Mouse (Mus musculus): ENCODE data around the gene Pacsin1. TPM values are rescaled to one million over a fixed set of nuclear protein-coding genes. Genes with fewer than 3 reads are reported as not detected.
A peak's percentile ranks its signal among the peaks of the same experiment; 100 is the strongest.
"Not testable (repeated sequence)": the region's sequence is repeated elsewhere in the genome, so short reads cannot be mapped to it uniquely, and the experiment has no call there.

Pacsin1 gene
- polyA plus RNA-seq, 1 experiment from 2014 or later = 0.20 TPM

DNA sequence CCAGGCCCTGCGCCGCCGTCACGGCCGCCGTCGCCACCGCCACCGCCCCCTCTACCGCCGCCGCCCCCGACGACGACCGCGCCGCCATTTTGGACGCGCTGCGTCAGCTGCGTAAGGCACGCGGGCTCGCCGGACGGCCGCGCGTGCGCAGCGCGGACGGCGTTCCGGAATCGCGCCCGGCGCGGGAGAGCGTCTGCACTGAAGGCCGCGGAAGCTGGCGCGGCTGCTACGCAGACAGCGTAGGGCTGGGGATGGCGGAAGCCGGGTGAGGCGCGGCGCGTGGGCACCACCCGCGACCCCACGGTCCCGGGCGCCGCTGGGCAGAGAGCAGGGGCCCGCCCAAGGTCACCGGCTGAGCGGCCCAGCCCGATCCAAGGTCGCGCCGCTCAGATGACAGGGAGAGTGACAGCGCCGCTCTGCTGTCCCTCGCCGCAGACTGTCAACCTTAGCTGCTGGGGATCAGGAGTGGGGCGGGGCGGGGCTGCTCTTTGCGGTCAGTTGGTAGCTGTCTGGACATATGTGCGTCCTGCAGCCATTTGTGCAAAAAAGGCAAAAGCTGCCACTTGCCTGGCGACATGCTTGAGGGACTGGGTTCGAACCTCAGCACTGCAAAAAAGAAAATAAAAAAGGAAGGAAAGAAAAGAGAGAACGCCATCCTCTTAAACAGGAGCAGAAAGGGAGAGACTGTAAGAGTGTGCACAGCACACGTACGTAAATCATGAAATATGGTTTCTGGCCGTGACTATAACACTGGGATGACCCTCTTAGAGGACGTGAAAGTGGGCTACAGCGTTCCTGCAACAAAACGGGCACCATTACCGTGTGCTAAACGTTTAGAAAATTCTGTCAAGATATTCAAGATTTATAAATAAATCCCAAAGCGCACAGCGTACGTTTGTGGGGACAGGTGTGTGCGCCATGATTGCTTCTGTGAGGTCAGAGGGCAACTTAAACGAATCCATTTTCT lies 31.7 kb upstream of the Pacsin1 start, which contains the start of gene Nudt3:
Gene Nudt3, minus strand, starts transcription at position 136 of the 967 bp plus-strand sequence.
- peak within 1 kb of the TSS; percentile 93 for H3K9ac ChIP-seq
- H3K9me3 ChIP-seq (replicated peaks) = no peaks in the 10 kb centered on the region
- H3K27ac ChIP-seq = peak within 1 kb of the TSS; percentile 86
- peaks cover 53% of the 10 kb centered on the region for H3K4me1 ChIP-seq (replicated peaks)
- 0 out of 2 replicates have a peak, but pooled peaks cover 4% of the 10 kb centered on the region for H3K36me3 ChIP-seq
- DNase-seq (peak; percentile 80), ATAC-seq (ENCODE audit: low read depth) (peak; percentile 86)
- WGBS (ENCODE audit: insufficient replicate concordance) = 7% methylated on average over 89 of the region's 91 CpGs
- H3K4me2 ChIP-seq = peak within 1 kb of the TSS; percentile 95
- H3K27me3 ChIP-seq = no peaks in the 10 kb centered on the region
- peak within 1 kb of the TSS; percentile 95 for H3K4me3 ChIP-seq (replicated peaks)

DNA sequence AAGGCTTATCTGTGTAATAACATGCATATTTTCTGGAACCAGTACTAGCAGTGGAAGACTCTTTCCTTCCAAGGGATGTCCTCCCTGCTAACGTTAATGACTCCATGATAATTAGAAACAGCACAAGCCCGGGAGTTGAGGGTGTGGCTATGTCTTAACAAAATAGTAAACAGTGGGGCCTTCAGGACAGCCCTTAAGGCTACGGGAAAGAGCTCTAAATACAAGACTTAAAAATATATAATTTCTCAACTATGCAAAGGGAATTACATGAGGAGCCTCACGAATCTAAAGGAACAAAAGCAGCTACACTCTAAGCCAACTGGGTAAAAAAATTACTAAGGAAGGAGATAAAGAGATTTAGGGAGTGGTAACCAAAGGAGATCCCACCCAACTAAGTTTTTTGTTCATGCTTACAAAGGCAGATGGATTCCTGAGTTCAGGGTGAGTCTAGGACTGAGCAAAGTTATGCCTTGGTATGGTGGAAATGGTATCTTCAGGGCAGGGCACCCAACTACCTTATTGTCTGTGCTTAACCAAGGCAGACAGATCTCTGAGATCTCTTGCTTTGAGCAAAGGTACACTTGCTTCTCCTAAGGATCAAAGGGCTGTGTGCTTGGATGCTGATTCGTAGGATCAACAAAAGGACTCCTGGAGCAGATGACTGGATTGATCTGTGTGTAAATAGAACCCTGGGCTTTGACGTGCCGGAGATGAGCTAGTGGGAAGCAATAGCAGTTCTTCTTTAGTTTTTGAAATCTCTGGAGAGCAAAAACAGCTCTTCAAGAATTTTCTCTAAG lies 29.7 kb upstream of the Pacsin1 start:
- Histone ChIP-seq H3K4me2 (no peak overlapping the region), H3K36me3 (peaks cover 14% of the 10 kb centered on the region), H3K9me3 (replicated peaks) (no peaks in the 10 kb centered on the region), H3K4me3 (replicated peaks) (no peak overlapping the region), H3K9ac (no peak overlapping the region), H3K4me1 (replicated peaks) (peaks cover 45% of the 10 kb centered on the region), H3K27ac (no peak overlapping the region), H3K27me3 (no peaks in the 10 kb centered on the region)
- WGBS (ENCODE audit: insufficient replicate concordance) = 52% methylated on average over 7 of the region's 7 CpGs
- DNase-seq (no peak), ATAC-seq (ENCODE audit: low read depth) (no peak)

DNA sequence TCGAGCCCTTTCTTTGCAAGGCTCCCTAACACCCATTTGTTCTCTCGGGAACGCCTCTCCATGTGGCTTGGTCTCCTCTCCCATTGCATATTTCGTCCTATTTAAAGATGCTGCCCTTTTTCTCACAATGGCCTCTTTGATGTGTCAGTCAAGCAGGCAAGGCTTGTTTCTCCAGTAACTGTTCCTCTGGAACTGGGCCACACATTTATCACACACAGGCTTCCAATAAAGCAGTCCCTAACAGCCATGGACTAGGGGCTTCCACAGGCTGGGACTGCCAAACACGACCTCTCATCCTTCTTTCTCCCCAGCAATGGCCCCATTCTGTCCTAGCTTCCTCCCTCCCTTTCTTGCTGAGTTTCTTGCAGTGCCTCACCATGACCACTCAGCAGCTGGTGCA lies 28.6 kb upstream of the Pacsin1 start:
- Histone ChIP-seq H3K36me3 (peaks cover 24% of the 10 kb centered on the region), H3K4me1 (replicated peaks) (peaks cover 43% of the 10 kb centered on the region), H3K9me3 (replicated peaks) (no peaks in the 10 kb centered on the region), H3K4me3 (replicated peaks) (no peak overlapping the region), H3K9ac (no peak overlapping the region), H3K27ac (no peak overlapping the region), H3K4me2 (no peak overlapping the region), H3K27me3 (no peaks in the 10 kb centered on the region)
- 51% methylated on average over 5 of the region's 5 CpGs for WGBS (ENCODE audit: insufficient replicate concordance)
- ATAC-seq (ENCODE audit: low read depth) = no peak
- no peak for DNase-seq

DNA sequence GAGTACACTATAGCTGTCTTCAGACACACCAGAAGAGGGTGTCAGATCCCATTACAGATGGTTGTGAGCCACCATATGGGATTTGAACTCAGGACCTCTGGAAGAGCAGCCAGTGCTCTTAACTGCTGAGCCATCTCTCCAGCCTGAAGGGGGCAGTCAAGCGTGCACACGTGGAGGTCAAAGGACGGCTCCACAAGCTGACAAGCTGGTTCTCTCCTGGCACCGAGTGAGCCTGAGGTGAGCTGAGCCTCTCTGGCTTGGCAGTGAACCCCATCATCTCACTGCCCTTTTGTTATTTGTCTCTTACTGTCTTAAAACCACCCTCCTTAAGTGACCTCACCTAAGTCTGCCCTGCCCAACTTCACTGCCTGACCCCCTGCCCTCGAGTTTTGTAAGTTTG lies 27.9 kb upstream of the Pacsin1 start:
- Histone ChIP-seq H3K9ac (no peak overlapping the region), H3K4me2 (no peak overlapping the region), H3K27me3 (no peaks in the 10 kb centered on the region), H3K36me3 (peaks cover 32% of the 10 kb centered on the region), H3K4me1 (replicated peaks) (peaks cover 43% of the 10 kb centered on the region), H3K27ac (no peak overlapping the region), H3K4me3 (replicated peaks) (no peak overlapping the region), H3K9me3 (replicated peaks) (no peaks in the 10 kb centered on the region)
- no peak for ATAC-seq (ENCODE audit: low read depth)
- DNase-seq = no peak
- WGBS (ENCODE audit: insufficient replicate concordance) = 37% methylated on average over 5 of the region's 5 CpGs

DNA sequence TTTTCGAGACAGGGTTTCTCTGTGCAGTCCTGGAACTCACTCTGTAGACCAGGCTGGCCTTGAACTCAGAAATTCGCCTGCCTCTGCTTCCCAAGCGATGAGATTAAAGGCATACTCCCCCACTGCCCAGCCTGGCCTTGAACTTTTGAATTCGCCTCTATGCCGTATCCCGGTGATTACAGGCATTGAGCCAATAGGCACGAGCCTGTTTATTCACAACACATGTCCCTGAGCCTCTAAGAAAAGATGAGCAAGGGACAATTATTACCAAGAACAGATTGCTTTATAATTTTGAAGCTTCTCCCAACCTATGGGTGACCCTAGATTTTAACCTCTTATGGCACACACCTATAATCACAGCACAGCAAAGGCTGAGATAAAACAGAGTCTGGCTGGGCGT lies 26.9 kb upstream of the Pacsin1 start:
- Histone ChIP-seq H3K4me1 (replicated peaks) (peaks cover 52% of the 10 kb centered on the region), H3K27ac (no peak overlapping the region), H3K4me3 (replicated peaks) (no peak overlapping the region), H3K9ac (no peak overlapping the region), H3K36me3 (peaks cover 41% of the 10 kb centered on the region), H3K4me2 (no peak overlapping the region), H3K9me3 (replicated peaks) (no peaks in the 10 kb centered on the region), H3K27me3 (no peaks in the 10 kb centered on the region)
- ATAC-seq (ENCODE audit: low read depth) (no peak), DNase-seq (no peak)
- 78% methylated on average over 8 of the region's 8 CpGs for WGBS (ENCODE audit: insufficient replicate concordance)

DNA sequence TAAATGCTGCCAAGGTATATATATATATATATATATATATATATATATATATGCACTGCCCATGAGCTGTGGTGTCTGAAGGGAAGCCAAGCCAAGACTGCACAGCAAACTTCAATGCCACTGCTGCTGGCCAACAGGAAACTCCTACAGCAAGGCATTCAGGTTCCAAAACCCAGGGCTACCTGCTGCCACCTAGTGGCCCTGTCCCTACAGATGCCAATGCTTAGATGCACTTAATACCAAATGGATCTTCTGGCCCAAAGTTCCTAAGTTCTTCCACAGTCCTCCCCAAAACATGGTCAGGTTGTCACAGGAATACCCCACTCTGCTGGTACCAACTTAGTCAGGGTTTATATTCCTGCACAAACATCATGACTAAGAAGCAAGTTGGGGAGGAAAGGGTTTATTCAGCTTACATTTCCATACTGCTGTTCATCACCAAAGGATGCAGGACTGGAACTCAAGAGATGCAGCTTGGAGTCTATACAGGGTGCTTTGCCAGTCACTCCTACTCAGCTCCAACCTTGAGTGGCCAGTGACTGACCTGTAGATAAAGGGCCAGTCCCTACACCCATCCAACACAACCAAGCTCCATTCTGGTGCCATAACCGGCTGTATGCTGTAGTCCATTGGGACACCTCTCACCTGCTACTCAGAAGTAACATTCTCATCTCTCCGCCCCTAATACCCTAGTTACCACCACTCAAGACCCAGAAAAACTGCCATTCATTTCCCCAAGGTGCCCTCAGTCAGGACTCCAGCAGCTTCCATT lies 25.9 kb upstream of the Pacsin1 start:
- Histone ChIP-seq H3K4me1 (replicated peaks) (peaks cover 53% of the 10 kb centered on the region), H3K36me3 (peaks cover 49% of the 10 kb centered on the region), H3K4me3 (replicated peaks) (no peak overlapping the region), H3K9me3 (replicated peaks) (no peaks in the 10 kb centered on the region), H3K4me2 (no peak overlapping the region), H3K9ac (no peak overlapping the region), H3K27me3 (no peaks in the 10 kb centered on the region), H3K27ac (peak overlapping the region; percentile 34; the same call in 1 of the 2 replicates)
- peak; percentile 61 for DNase-seq
- WGBS (ENCODE audit: insufficient replicate concordance) = 67% methylated on average over 2 of the region's 2 CpGs
- ATAC-seq (ENCODE audit: low read depth) = peak; percentile 35

DNA sequence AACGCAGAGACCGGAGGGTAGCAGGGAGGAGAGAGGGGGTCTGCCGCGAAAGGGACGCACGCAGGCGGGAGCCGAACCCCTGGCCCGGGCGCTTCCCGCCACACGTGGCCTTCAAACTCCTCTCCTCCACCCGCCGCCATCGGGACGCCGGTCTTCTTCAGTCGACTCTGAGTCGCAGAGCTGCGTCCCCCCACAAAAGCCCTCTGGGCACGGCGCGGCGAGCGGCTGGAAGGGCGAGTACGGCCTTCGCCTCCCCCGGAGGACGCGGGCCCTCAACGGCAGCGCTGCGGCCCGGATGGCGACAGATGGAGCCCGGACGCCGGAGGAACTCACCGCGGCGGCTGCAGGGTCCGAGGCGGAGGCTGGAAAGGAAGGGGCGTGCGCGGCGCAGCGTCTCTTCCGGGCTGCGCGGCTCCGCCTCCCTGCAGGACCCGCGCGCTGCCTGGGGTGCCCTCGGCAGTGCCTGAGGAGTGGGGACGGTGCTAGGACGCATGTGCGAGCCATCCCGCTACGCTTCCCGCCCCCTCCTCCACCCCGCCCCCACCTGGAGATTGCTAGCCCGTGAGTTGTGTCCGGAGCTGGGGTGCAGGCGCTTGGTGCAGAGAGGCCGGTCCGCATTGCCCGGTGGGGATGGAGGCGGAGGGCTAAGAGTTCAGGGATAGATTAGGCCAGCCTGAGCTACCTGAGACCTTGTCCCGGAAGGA lies 20.3 kb upstream of the Pacsin1 start, which contains the start of gene RPS10-NUDT3:
Gene RPS10-NUDT3, minus strand, starts transcription at position 352 of the 704 bp plus-strand sequence.
- under 1% methylated on average over 72 of the region's 72 CpGs for WGBS (ENCODE audit: insufficient replicate concordance)
- H3K4me1 ChIP-seq (replicated peaks) = peaks cover 52% of the 10 kb centered on the region

DNA sequence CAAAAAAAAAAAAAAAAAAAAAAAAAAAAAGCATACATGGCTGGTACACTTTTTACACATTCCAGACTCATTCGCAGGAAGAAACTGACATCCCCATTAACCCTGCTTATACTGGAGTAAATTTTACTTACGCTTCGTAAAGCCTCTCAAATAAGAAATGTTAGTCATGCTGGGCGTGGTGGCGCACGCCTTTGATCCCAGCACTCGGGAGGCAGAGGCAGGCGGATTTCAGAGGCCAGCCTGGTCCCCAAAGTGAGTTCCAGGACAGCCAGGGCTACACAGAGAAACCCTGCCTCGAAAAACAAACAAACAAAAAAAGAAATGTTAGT lies 19.8 kb upstream of the Pacsin1 start:
- Histone ChIP-seq H3K4me1 (replicated peaks) (peaks cover 52% of the 10 kb centered on the region), H3K4me2 (peak overlapping the region; percentile 89), H3K36me3 (peaks cover 37% of the 10 kb centered on the region), H3K4me3 (replicated peaks) (peak overlapping the region; percentile 88), H3K9ac (peak overlapping the region; percentile 96), H3K27ac (peak overlapping the region; percentile 69)
- ATAC-seq (ENCODE audit: low read depth) = 0 out of 2 replicates have a peak, but pooled peaks have one; percentile 1
- H3K27me3 ChIP-seq; DNase-seq; H3K9me3 ChIP-seq (replicated peaks): not testable (repeated sequence)
- 26% methylated on average over 9 of the region's 9 CpGs for WGBS (ENCODE audit: insufficient replicate concordance)

More for the DNA sequence above, 20.3 kb upstream of the Pacsin1 start, which contains the start of gene RPS10-NUDT3:
- Histone ChIP-seq H3K27ac (peak within 1 kb of the TSS; percentile 86), H3K27me3 (no peaks in the 10 kb centered on the region), H3K9ac (peak within 1 kb of the TSS; percentile 96), H3K4me3 (replicated peaks) (peak within 1 kb of the TSS; percentile 88), H3K36me3 (peaks cover 42% of the 10 kb centered on the region), H3K9me3 (replicated peaks) (no peaks in the 10 kb centered on the region), H3K4me2 (peak within 1 kb of the TSS; percentile 89)
- ATAC-seq (ENCODE audit: low read depth) = peak; percentile 96
- peak; percentile 88 for DNase-seq

DNA sequence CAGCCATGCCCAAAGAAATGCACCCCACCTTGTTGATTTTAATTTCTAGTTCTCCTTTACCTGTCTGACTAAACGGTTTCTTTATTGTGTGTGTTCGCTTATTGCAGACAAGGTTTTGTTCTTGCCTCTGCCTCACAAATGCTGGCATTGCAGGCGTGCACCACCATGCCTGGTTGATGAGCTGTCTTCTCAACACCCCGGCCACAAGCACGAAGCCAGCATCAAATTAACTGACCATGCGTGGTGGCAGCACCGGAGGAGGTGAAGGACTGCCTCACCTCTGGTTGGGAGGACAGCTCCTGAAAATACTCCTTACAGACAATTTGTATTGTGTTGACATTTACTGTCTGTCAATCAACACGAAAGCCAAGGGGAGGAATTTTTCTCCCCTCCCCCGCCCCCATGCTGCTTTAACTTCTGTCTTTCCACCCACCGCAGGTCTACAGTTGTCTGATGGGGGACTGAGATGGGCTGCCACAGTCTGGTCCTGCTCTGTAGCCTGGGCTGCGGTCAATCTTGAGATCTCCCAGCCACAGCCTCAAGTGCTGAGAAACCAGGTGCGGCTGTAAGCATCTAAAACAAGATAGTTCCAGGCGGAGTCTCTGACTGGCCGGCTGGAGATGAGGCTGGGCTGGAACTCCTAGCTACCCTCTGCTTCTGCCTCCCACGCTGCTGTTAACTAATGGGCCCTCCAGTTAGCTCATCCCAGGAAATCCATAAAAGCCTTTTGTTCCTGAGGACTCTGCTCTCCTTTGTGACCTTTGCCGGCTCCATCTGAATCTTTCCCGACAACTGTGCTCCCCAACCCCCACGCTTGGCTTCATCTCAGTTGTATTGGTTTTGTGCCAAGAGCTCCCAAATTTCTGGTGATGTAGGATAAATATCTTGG lies 18.9 kb upstream of the Pacsin1 start, which contains the start of gene Rps10:
Gene Rps10, minus strand, starts transcription at position 538 of the 889 bp plus-strand sequence.
- no peaks in the 10 kb centered on the region for H3K27me3 ChIP-seq
- peak within 1 kb of the TSS; percentile 96 for H3K9ac ChIP-seq
- peaks cover 46% of the 10 kb centered on the region for H3K4me1 ChIP-seq (replicated peaks)
- H3K27ac ChIP-seq = peak within 1 kb of the TSS; percentile 69
- peak within 1 kb of the TSS; percentile 89 for H3K4me2 ChIP-seq
- peak within 1 kb of the TSS; percentile 88 for H3K4me3 ChIP-seq (replicated peaks)
- 43% methylated on average over 18 of the region's 18 CpGs for WGBS (ENCODE audit: insufficient replicate concordance)
- peaks cover 28% of the 10 kb centered on the region for H3K36me3 ChIP-seq
- H3K9me3 ChIP-seq (replicated peaks) = no peaks in the 10 kb centered on the region
- ATAC-seq (ENCODE audit: low read depth) (no peak), DNase-seq (no peak)

All from liver, embryonic 13.5 days (tissue).